Mouse (Mus musculus): ENCODE measurements at regions not wholly inside any gene's neighbourhood (a gene's known extent, or its start where the extent isn't known, plus 50 kb on each side); places are given as distances from the start of the nearest gene placed in this dataset.

- TF ChIP-seq EP300 (optimal IDR thresholded peaks at IDR 0.05) (no peak), CTCF (IDR thresholded peaks at IDR 0.05; ENCODE audit: low read depth) (no peak)
These were observed 103.1 kb upstream of the Gadl1 start for GRCm38 (mm10) chr9:115806018-115806702.

All from stomach, postnatal 0 days (tissue).